Mouse (Mus musculus) lung, adult 2 months (tissue): ENCODE measurements at regions not wholly inside any gene's neighbourhood (a gene's known extent, or its start where the extent isn't known, plus 50 kb on each side); places are given as distances from the start of the nearest gene placed in this dataset.

Source experiments
- CTCF ChIP-seq: fragments of 200-500 bp; IDR thresholded peaks from 2 replicates; pipeline ENCODE4 v1.5.1; 2011; ENCODE audit warnings: mild to moderate bottlenecking, low read length, control low read depth; ENCODE audit not compliant: insufficient read depth
- POLR2A ChIP-seq: fragments of 200-500 bp; IDR thresholded peaks from 2 replicates; pipeline ENCODE4 v1.6.1; 2011; ENCODE audit warnings: low read depth, mild to moderate bottlenecking, control low read depth, low read length, borderline replicate concordance; ENCODE audit errors: extremely low read depth

- TF ChIP-seq POLR2A = no peak
- TF ChIP-seq CTCF = no peak
These were observed 146.0 kb upstream of the Spin1 start for GRCm38 (mm10) chr13:50954671-50955070.
